Mouse (Mus musculus): ENCODE data around the gene Acat1. TPM values are rescaled to one million over a fixed set of nuclear protein-coding genes. Genes with fewer than 3 reads are reported as not detected.

Acat1 gene
- polyA plus RNA-seq, 1 experiment, result 20.7 TPM

DNA sequence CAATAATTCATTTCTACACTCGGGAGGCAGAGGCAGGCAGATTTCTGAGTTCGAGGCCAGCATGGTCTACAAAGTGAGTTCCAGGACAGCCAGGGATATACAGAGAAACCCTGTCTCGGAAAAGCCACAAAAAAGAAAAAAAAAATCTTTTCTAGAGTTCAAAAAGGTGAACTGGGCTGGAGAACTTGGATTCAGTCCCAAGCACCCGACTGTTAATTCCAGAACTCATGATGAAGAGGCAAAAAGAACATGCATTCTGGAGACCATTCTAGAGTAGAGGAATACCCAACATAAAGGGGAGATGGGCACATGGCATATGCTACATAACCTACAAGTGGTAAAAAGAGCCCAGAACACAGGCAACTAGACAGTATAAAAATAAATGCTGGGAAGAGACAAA, 2.4 kb downstream of the Acat1 start:
- H3K36me3 ChIP-seq (ENCODE audit: control insufficient read depth, insufficient read depth, low read length, poor library complexity, severe bottlenecking), result no peaks in the 10 kb centered on the region
- TF ChIP-seq CTCF (IDR thresholded peaks at IDR 0.05; ENCODE audit: low read depth, low read length) (no peak), POLR2A (IDR thresholded peaks at IDR 0.05; ENCODE audit: insufficient read depth, low read length) (no peak), EP300 (IDR thresholded peaks at IDR 0.05; ENCODE audit: insufficient read depth, low read depth, low read length) (no peak)
- H3K9ac ChIP-seq (ENCODE audit: low read depth, poor library complexity, severe bottlenecking), result no peak overlapping the region
- H3K9me3 ChIP-seq (replicated peaks; ENCODE audit: control insufficient read depth, insufficient read depth, low read length, poor library complexity, severe bottlenecking), result no peaks in the 10 kb centered on the region
- H3K4me1 ChIP-seq (ENCODE audit: control insufficient read depth, insufficient read depth, low read length), result no peaks in the 10 kb centered on the region
- 0 out of 2 replicates have a peak, but pooled peaks cover 1% of the 10 kb centered on the region for H3K27me3 ChIP-seq (ENCODE audit: control insufficient read depth, insufficient read depth, low read length, poor library complexity, severe bottlenecking)
- no peak overlapping the region for H3K4me3 ChIP-seq (ENCODE audit: low read depth, low read length)
- no peak overlapping the region for H3K27ac ChIP-seq (ENCODE audit: insufficient read depth, low read length)

DNA sequence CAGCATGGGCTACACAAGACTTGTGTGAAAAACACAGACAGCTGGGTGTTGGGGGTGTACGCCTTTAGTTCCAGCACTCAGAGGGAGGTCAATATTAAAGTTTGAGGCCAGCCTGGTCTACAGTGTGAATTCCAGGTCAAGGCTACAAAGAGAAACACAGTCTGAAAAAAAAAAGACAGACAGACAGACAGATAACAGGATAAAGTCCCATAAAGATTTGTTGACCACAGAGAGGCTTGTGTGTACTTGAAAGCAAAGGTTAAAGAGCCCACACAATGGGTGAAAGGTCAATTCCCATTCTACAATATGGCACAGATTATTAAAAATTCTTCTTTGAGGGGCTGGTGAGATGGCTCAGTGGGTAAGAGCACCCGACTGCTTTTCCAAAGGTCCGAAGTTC, 3.0 kb downstream of the Acat1 start:
- H3K9me3 ChIP-seq (replicated peaks; ENCODE audit: control insufficient read depth, insufficient read depth, low read length, poor library complexity, severe bottlenecking), result no peaks in the 10 kb centered on the region
- TF ChIP-seq EP300 (IDR thresholded peaks at IDR 0.05; ENCODE audit: insufficient read depth, low read depth, low read length) (no peak), CTCF (IDR thresholded peaks at IDR 0.05; ENCODE audit: low read depth, low read length) (no peak), POLR2A (IDR thresholded peaks at IDR 0.05; ENCODE audit: insufficient read depth, low read length) (no peak)
- no peak overlapping the region for H3K4me3 ChIP-seq (ENCODE audit: low read depth, low read length)
- H3K9ac ChIP-seq (ENCODE audit: low read depth, poor library complexity, severe bottlenecking), result no peak overlapping the region
- 0 out of 2 replicates have a peak, but pooled peaks cover 1% of the 10 kb centered on the region for H3K27me3 ChIP-seq (ENCODE audit: control insufficient read depth, insufficient read depth, low read length, poor library complexity, severe bottlenecking)
- H3K27ac ChIP-seq (ENCODE audit: insufficient read depth, low read length), result no peak overlapping the region
- H3K36me3 ChIP-seq (ENCODE audit: control insufficient read depth, insufficient read depth, low read length, poor library complexity, severe bottlenecking), result no peaks in the 10 kb centered on the region
- H3K4me1 ChIP-seq (ENCODE audit: control insufficient read depth, insufficient read depth, low read length), result no peaks in the 10 kb centered on the region

DNA sequence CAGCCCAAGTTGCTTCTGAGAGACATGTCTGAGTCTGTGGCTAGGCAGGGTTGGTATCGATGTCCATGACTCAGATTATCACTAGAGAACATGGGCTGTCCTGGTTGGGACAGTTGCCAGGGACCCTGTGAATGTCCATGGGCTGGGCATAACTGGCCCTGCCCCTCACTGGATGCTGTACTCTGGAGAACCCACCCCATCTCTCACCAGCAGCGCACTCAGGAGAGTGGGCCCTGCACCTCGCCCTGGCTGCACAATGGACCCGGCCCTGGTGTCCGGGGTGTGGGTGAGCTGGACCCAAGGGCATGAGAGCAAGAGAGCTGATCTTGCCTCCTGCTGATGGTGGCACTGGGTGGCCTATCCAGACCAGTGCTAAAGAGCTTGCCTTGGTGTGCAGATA, 5.2 kb downstream of the Acat1 start:
- Histone ChIP-seq H3K9ac (ENCODE audit: low read depth, poor library complexity, severe bottlenecking) (no peak overlapping the region), H3K36me3 (ENCODE audit: control insufficient read depth, insufficient read depth, low read length, poor library complexity, severe bottlenecking) (no peaks in the 10 kb centered on the region), H3K4me3 (ENCODE audit: low read depth, low read length) (no peak overlapping the region), H3K27me3 (ENCODE audit: control insufficient read depth, insufficient read depth, low read length, poor library complexity, severe bottlenecking) (0 out of 2 replicates have a peak, but pooled peaks cover 1% of the 10 kb centered on the region), H3K4me1 (ENCODE audit: control insufficient read depth, insufficient read depth, low read length) (no peaks in the 10 kb centered on the region), H3K9me3 (replicated peaks; ENCODE audit: control insufficient read depth, insufficient read depth, low read length, poor library complexity, severe bottlenecking) (no peaks in the 10 kb centered on the region), H3K27ac (ENCODE audit: insufficient read depth, low read length) (no peak overlapping the region)
- TF ChIP-seq CTCF (IDR thresholded peaks at IDR 0.05; ENCODE audit: low read depth, low read length), result no peak
- no peak for TF ChIP-seq EP300 (IDR thresholded peaks at IDR 0.05; ENCODE audit: insufficient read depth, low read depth, low read length)
- no peak for TF ChIP-seq POLR2A (IDR thresholded peaks at IDR 0.05; ENCODE audit: insufficient read depth, low read length)

DNA sequence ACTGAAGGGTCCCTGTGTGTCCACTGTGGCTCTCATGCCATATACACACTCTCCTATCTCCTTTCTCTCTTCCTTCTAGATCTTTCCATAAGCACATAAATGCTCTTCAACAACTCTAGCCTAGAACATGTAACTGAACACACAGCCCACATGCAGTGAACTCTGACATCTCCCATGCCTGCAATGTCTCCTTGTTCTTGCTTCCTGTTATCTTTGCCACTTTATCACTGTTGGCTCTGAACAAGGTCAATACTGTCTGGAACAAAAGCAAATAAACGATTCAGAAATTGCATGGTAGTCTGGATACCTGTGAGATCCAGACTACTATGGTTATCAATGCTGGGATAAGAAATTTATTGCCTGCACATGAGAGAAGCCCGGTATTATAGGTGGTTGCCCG, 6.3 kb downstream of the Acat1 start:
- TF ChIP-seq POLR2A (IDR thresholded peaks at IDR 0.05; ENCODE audit: insufficient read depth, low read length) (no peak), EP300 (IDR thresholded peaks at IDR 0.05; ENCODE audit: insufficient read depth, low read depth, low read length) (no peak), CTCF (IDR thresholded peaks at IDR 0.05; ENCODE audit: low read depth, low read length) (no peak)
- Histone ChIP-seq H3K9ac (ENCODE audit: low read depth, poor library complexity, severe bottlenecking) (no peak overlapping the region), H3K9me3 (replicated peaks; ENCODE audit: control insufficient read depth, insufficient read depth, low read length, poor library complexity, severe bottlenecking) (no peaks in the 10 kb centered on the region), H3K27me3 (ENCODE audit: control insufficient read depth, insufficient read depth, low read length, poor library complexity, severe bottlenecking) (no peaks in the 10 kb centered on the region), H3K27ac (ENCODE audit: insufficient read depth, low read length) (no peak overlapping the region), H3K4me1 (ENCODE audit: control insufficient read depth, insufficient read depth, low read length) (no peaks in the 10 kb centered on the region), H3K36me3 (ENCODE audit: control insufficient read depth, insufficient read depth, low read length, poor library complexity, severe bottlenecking) (no peaks in the 10 kb centered on the region), H3K4me3 (ENCODE audit: low read depth, low read length) (no peak overlapping the region)

DNA sequence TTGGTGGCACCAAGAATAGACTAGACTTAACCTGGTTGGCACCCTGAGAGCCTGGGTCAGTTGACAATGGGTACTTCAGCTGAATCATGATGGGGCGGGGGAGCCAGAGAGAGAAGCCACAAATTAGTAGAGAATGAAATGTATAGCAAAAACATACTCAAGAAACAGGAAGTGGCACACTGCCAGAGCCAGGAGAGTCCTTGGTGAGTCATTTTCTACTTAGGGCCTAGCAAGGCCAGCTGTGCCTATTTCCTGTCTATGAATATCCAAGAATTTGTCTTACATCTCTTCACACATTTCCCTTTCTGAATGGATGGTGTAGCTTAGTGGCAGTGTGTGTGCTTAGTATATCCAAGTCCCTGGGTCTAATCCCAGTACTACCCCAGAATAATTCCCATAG, 6.8 kb downstream of the Acat1 start:
- no peak overlapping the region for H3K4me3 ChIP-seq (ENCODE audit: low read depth, low read length)
- TF ChIP-seq POLR2A (IDR thresholded peaks at IDR 0.05; ENCODE audit: insufficient read depth, low read length) (no peak), EP300 (IDR thresholded peaks at IDR 0.05; ENCODE audit: insufficient read depth, low read depth, low read length) (no peak), CTCF (IDR thresholded peaks at IDR 0.05; ENCODE audit: low read depth, low read length) (no peak)
- H3K9ac ChIP-seq (ENCODE audit: low read depth, poor library complexity, severe bottlenecking), result no peak overlapping the region
- H3K27me3 ChIP-seq (ENCODE audit: control insufficient read depth, insufficient read depth, low read length, poor library complexity, severe bottlenecking), result no peaks in the 10 kb centered on the region
- H3K9me3 ChIP-seq (replicated peaks; ENCODE audit: control insufficient read depth, insufficient read depth, low read length, poor library complexity, severe bottlenecking), result no peaks in the 10 kb centered on the region
- no peak overlapping the region for H3K27ac ChIP-seq (ENCODE audit: insufficient read depth, low read length)
- no peaks in the 10 kb centered on the region for H3K4me1 ChIP-seq (ENCODE audit: control insufficient read depth, insufficient read depth, low read length)
- H3K36me3 ChIP-seq (ENCODE audit: control insufficient read depth, insufficient read depth, low read length, poor library complexity, severe bottlenecking), result no peaks in the 10 kb centered on the region

DNA sequence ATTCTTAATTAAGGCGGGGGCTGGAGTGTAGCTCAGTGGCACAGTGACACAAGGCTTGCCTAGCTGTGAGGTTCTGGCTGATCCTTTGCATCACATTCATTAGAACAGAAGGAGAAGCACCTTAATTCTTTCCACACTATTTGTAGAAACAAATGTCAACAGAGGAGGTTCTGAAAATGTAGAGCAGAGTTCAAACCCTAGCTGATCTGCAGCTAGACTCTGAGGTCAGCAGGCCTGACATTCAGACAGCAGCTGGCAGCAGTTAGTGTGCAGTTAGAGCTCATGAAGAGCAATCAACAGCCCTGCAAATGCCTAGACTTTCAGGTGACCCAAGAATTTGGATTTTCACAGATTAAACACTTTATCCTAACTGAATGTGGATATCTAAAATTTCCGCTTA, 8.6 kb downstream of the Acat1 start:
- no peak overlapping the region for H3K9ac ChIP-seq (ENCODE audit: low read depth, poor library complexity, severe bottlenecking)
- no peak overlapping the region for H3K4me3 ChIP-seq (ENCODE audit: low read depth, low read length)
- H3K27me3 ChIP-seq (ENCODE audit: control insufficient read depth, insufficient read depth, low read length, poor library complexity, severe bottlenecking), result no peaks in the 10 kb centered on the region
- no peak for TF ChIP-seq EP300 (IDR thresholded peaks at IDR 0.05; ENCODE audit: insufficient read depth, low read depth, low read length)
- TF ChIP-seq POLR2A (IDR thresholded peaks at IDR 0.05; ENCODE audit: insufficient read depth, low read length), result no peak
- TF ChIP-seq CTCF (IDR thresholded peaks at IDR 0.05; ENCODE audit: low read depth, low read length), result no peak
- no peaks in the 10 kb centered on the region for H3K36me3 ChIP-seq (ENCODE audit: control insufficient read depth, insufficient read depth, low read length, poor library complexity, severe bottlenecking)
- H3K4me1 ChIP-seq (ENCODE audit: control insufficient read depth, insufficient read depth, low read length), result no peaks in the 10 kb centered on the region
- H3K9me3 ChIP-seq (replicated peaks; ENCODE audit: control insufficient read depth, insufficient read depth, low read length, poor library complexity, severe bottlenecking), result no peaks in the 10 kb centered on the region
- H3K27ac ChIP-seq (ENCODE audit: insufficient read depth, low read length), result no peak overlapping the region
